Mouse (Mus musculus) myocyte (in vitro differentiated cells): ENCODE results near the gene Ddx6.

ENCODE experiments used
- CEBPB ChIP-seq: IDR thresholded peaks from 2 replicates; pipeline ENCODE4 v1.6.1; 2011; ENCODE audit warnings: mild to moderate bottlenecking, moderate library complexity; ENCODE audit not compliant: poor library complexity, insufficient read depth, severe bottlenecking
- E2F4 ChIP-seq: IDR thresholded peaks from one replicate; pipeline ENCODE4 v1.6.1; 2011; ENCODE audit warnings: mild to moderate bottlenecking, control low read depth, moderate library complexity; ENCODE audit not compliant: insufficient read depth
- MAX ChIP-seq: IDR thresholded peaks from one replicate; pipeline ENCODE4 v1.6.1; 2011; ENCODE audit warnings: low read depth, mild to moderate bottlenecking, control low read depth
- MYOD1 ChIP-seq, 3 experiments: IDR thresholded peaks; one replicate each; pipeline ENCODE4 v1.6.1; 2011; ENCODE audit warnings: control low read depth in 2 of 3, low read depth in 2 of 3, mild to moderate bottlenecking in 2 of 3, moderate library complexity in 1 of 3; ENCODE audit not compliant: insufficient read length in 2 of 3, control insufficient read depth in 1 of 3
- MYOG ChIP-seq, 3 experiments: IDR thresholded peaks; one replicate each; pipeline ENCODE4 v1.6.1; 2011; ENCODE audit warnings: control low read depth in 2 of 3, low read depth in 2 of 3, mild to moderate bottlenecking in 2 of 3; ENCODE audit not compliant: insufficient read length in 2 of 3, control insufficient read depth in 1 of 3, insufficient read depth in 1 of 3
- POLR2A ChIP-seq: IDR thresholded peaks from one replicate; pipeline ENCODE4 v1.6.1; 2011; ENCODE audit warnings: low read depth, mild to moderate bottlenecking, control low read depth, moderate library complexity; ENCODE audit not compliant: insufficient read length
- POLR2AphosphoS2 ChIP-seq: IDR thresholded peaks from one replicate; pipeline ENCODE4 v1.6.1; 2011; ENCODE audit warnings: low read depth, control low read depth; ENCODE audit not compliant: insufficient read length
- REST ChIP-seq: IDR thresholded peaks from one replicate; pipeline ENCODE4 v1.6.1; 2011; ENCODE audit warnings: mild to moderate bottlenecking, control low read depth, moderate library complexity; ENCODE audit not compliant: insufficient read depth, insufficient read length
- SRF ChIP-seq: IDR thresholded peaks from one replicate; pipeline ENCODE4 v1.6.1; 2011; ENCODE audit warnings: low read depth; ENCODE audit not compliant: control insufficient read depth, insufficient read length
- TCF12 ChIP-seq: IDR thresholded peaks from one replicate; pipeline ENCODE4 v1.6.1; 2011; ENCODE audit warnings: mild to moderate bottlenecking, control low read depth; ENCODE audit not compliant: poor library complexity, insufficient read depth, severe bottlenecking
- TCF3 ChIP-seq: IDR thresholded peaks from one replicate; pipeline ENCODE4 v1.6.1; 2011; ENCODE audit warnings: low read depth, control low read depth; ENCODE audit not compliant: insufficient read length
- USF1 ChIP-seq: IDR thresholded peaks from one replicate; pipeline ENCODE4 v1.6.1; 2011; ENCODE audit warnings: low read depth, mild to moderate bottlenecking, control low read depth, moderate library complexity

GRCm38 (mm10) chr9:44586640-44587261 lies 17.9 kb upstream of the Ddx6 start:
- TF ChIP-seq POLR2A (no peak), MAX (no peak), POLR2AphosphoS2 (no peak), MYOG (IDR thresholded peaks at IDR 0.05; ENCODE audit: control insufficient read depth in 1 of 3, insufficient read depth in 1 of 3, insufficient read length in 2 of 3, low read depth in 2 of 3) (no peak), E2F4 (no peak), USF1 (no peak), MYOD1 (IDR thresholded peaks at IDR 0.05; ENCODE audit: control insufficient read depth in 1 of 3, insufficient read length in 2 of 3, low read depth in 2 of 3) (no peak), TCF3 (no peak), TCF12 (no peak), SRF (no peak), REST (no peak), CEBPB (no peak)
